Mouse (Mus musculus): ENCODE data around the gene Edem2. TPM values are rescaled to one million over a fixed set of nuclear protein-coding genes. Genes with fewer than 3 reads are reported as not detected.
"Not testable (repeated sequence)": the region's sequence is repeated elsewhere in the genome, so short reads cannot be mapped to it uniquely, and the experiment has no call there.

Edem2 gene
- polyA plus RNA-seq, 1 experiment from 2014 or later, result 35.1 TPM

GRCm38 (mm10) chr2:155756855-155757566 lies 27.7 kb upstream of the Edem2 start:
- Histone ChIP-seq H3K9ac (no peak overlapping the region), H3K9me3 (replicated peaks) (no peaks in the 10 kb centered on the region), H3K4me2 (no peak overlapping the region), H3K36me3 (ENCODE audit: poor library complexity, severe bottlenecking) (no peaks in the 10 kb centered on the region), H3K27me3 (no peaks in the 10 kb centered on the region), H3K4me3 (no peak overlapping the region), H3K4me1 (no peaks in the 10 kb centered on the region), H3K27ac (no peak overlapping the region)
- ATAC-seq, result no peak
- 66% methylated on average over 14 of the region's 14 CpGs for WGBS

- H3K9me3 ChIP-seq (replicated peaks), result no peaks in the 10 kb centered on the region
- WGBS, result 4% methylated on average over 1 of the region's 1 CpGs
- H3K27ac ChIP-seq, result no peak overlapping the region
- H3K4me2 ChIP-seq, result no peak overlapping the region
- no peak overlapping the region for H3K9ac ChIP-seq
- no peak for ATAC-seq
- peaks cover 6% of the 10 kb centered on the region for H3K4me1 ChIP-seq
- H3K27me3 ChIP-seq, result peaks cover 9% of the 10 kb centered on the region; the same call in 1 of the 2 replicates
- no peaks in the 10 kb centered on the region for H3K36me3 ChIP-seq (ENCODE audit: poor library complexity, severe bottlenecking)
- H3K4me3 ChIP-seq, result no peak overlapping the region
Observed at GRCm38 (mm10) chr2:155755746-155756145, 26.5 kb upstream of the Edem2 start.

DNA sequence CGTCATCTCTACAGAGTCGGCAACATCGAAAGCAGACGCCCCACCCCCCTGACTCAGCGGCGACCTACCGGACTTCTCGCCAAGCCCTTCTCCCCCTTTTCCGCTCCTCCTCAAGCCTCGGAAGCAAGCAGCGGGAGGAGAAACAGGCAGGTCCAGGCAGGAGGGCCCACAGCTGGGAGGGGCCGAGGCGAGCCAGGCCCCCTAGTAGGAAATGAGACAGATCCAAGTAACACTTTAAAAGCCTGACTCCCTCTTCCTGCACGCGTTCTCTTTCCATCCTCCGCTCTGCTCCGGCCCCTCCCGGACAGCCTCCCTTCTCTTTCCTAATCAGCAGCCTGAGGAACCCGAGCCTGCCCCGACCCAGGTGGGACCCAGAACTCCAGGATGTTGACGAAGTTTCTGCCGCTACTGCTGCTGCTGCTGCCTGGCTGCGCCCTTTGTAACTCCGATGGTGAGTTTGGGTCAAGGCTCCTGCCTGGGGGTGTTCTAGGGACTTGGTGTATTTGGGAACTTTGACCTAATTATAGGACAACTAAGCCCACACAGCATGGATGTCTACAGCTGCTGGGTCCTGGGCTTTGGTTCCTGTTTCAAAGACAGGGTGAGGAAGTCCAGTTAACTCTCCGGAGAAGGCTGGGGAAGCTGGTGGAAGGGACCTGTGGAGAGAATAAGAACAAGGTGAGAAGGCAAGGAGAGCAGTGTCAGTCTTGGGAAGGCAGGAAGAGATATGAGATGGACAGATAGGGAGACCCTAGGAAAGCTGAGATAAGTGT lies 21.9 kb upstream of the Edem2 start, which contains the start of gene Procr:
Gene Procr (plus strand): TSS at position 104 of the 773 bp plus-strand sequence.
- Histone ChIP-seq H3K36me3 (ENCODE audit: poor library complexity, severe bottlenecking) (no peaks in the 10 kb centered on the region), H3K4me3 (peak within 1 kb of the TSS; percentile 25), H3K9me3 (replicated peaks) (no peaks in the 10 kb centered on the region), H3K4me1 (peaks cover 6% of the 10 kb centered on the region), H3K4me2 (peak within 1 kb of the TSS; percentile 58), H3K27ac (no peak within 1 kb of the TSS), H3K9ac (peak within 1 kb of the TSS; percentile 51), H3K27me3 (peaks cover 9% of the 10 kb centered on the region; the same call in 1 of the 2 replicates)
- WGBS, result 3% methylated on average over 25 of the region's 25 CpGs
- ATAC-seq, result no peak

DNA sequence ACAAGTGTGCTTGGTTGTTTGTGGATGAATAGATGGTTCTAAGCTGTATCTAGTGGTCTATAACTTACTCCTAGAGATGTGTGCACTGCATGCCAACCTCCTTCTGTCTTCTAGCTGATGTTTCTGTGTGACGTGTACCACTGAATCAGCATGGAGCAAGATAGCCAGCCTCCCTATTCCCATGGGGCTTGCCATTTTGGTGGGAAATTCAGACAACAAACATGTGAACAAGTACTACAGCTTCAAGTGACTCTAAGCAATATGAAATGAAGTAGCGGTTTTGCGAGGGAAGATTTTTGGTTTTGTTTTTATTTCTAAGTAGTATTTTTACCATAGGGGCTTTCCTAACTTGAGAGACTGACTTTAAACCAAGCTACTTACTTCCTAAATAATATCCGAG lies 20.1 kb upstream of the Edem2 start:
- ATAC-seq, result no peak
- no peaks in the 10 kb centered on the region for H3K9me3 ChIP-seq (replicated peaks)
- no peak overlapping the region for H3K9ac ChIP-seq
- H3K4me2 ChIP-seq, result no peak overlapping the region
- 89% methylated on average over 4 of the region's 4 CpGs for WGBS
- H3K27me3 ChIP-seq, result peaks cover 9% of the 10 kb centered on the region; the same call in 1 of the 2 replicates
- H3K27ac ChIP-seq, result no peak overlapping the region
- H3K36me3 ChIP-seq (ENCODE audit: poor library complexity, severe bottlenecking), result no peaks in the 10 kb centered on the region
- H3K4me1 ChIP-seq, result peaks cover 6% of the 10 kb centered on the region
- H3K4me3 ChIP-seq, result no peak overlapping the region

DNA sequence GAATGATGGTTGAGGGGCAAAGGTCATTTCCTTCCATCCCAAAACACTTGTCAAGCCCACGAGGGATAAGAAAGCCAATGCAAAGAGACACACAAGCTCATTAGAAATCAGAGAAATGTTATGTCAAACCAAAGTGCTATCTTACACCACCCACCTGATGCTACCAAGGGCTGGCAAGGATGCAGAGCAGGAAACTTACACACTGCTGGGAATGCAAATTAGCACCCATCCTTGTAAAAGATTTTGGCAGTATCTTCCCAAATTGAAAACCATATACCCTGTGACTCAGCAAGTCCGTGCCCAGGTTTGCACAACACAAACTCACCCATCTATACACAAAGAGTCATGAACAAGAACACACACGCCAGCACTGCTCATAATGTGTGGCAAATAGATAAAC lies 16.2 kb upstream of the Edem2 start:
- 70% methylated on average over 3 of the region's 3 CpGs for WGBS
- ATAC-seq, result no peak

DNA sequence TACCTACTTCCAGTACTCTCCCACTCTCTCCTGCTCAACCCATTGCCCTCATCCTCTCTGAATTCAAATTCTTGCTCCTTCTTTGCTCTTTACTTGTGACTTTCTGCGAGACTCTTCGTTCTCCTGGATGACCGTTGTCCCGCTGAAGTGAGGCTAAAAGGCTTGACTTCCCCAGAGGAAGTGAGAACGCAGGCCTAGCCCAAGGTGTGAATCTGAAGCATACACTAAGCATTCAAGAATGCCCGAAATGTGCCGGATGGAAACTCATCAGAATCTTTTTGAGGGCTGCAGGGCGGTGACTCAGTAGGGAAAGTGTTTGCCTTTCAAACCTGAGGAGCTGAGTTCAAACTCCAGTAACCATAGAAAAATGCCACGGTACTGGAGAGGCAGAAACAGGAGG lies 14.1 kb upstream of the Edem2 start:
- Histone ChIP-seq H3K4me2 (no peak overlapping the region), H3K9ac (no peak overlapping the region), H3K27ac (no peak overlapping the region), H3K9me3 (replicated peaks) (no peaks in the 10 kb centered on the region), H3K4me1 (no peaks in the 10 kb centered on the region), H3K27me3 (no peaks in the 10 kb centered on the region), H3K36me3 (ENCODE audit: poor library complexity, severe bottlenecking) (no peaks in the 10 kb centered on the region), H3K4me3 (no peak overlapping the region)
- no peak for ATAC-seq
- WGBS, result 91% methylated on average over 9 of the region's 9 CpGs

More for the DNA sequence above, 16.2 kb upstream of the Edem2 start:
- Histone ChIP-seq H3K9ac (no peak overlapping the region), H3K4me3 (no peak overlapping the region), H3K27me3 (no peaks in the 10 kb centered on the region), H3K4me1 (no peaks in the 10 kb centered on the region), H3K27ac (no peak overlapping the region), H3K9me3 (replicated peaks) (no peaks in the 10 kb centered on the region), H3K36me3 (ENCODE audit: poor library complexity, severe bottlenecking) (no peaks in the 10 kb centered on the region), H3K4me2 (no peak overlapping the region)

- no peak for ATAC-seq
- Histone ChIP-seq H3K9ac (no peak overlapping the region), H3K36me3 (ENCODE audit: poor library complexity, severe bottlenecking) (no peaks in the 10 kb centered on the region), H3K4me2 (no peak overlapping the region), H3K9me3 (replicated peaks) (no peaks in the 10 kb centered on the region), H3K27ac (no peak overlapping the region), H3K27me3 (no peaks in the 10 kb centered on the region), H3K4me1 (no peaks in the 10 kb centered on the region), H3K4me3 (no peak overlapping the region)
- 83% methylated on average over 12 of the region's 12 CpGs for WGBS
Observed at GRCm38 (mm10) chr2:155742931-155743337, 13.7 kb upstream of the Edem2 start.

GRCm38 (mm10) chr2:155742211-155742610 lies 12.9 kb upstream of the Edem2 start:
- no peak overlapping the region for H3K27ac ChIP-seq
- H3K4me3 ChIP-seq, result no peak overlapping the region
- H3K4me2 ChIP-seq, result no peak overlapping the region
- no peaks in the 10 kb centered on the region for H3K4me1 ChIP-seq
- H3K27me3 ChIP-seq, result no peaks in the 10 kb centered on the region
- H3K36me3 ChIP-seq (ENCODE audit: poor library complexity, severe bottlenecking), result no peaks in the 10 kb centered on the region
- WGBS, result 86% methylated on average over 11 of the region's 11 CpGs
- no peak for ATAC-seq
- no peaks in the 10 kb centered on the region for H3K9me3 ChIP-seq (replicated peaks)
- H3K9ac ChIP-seq, result no peak overlapping the region

DNA sequence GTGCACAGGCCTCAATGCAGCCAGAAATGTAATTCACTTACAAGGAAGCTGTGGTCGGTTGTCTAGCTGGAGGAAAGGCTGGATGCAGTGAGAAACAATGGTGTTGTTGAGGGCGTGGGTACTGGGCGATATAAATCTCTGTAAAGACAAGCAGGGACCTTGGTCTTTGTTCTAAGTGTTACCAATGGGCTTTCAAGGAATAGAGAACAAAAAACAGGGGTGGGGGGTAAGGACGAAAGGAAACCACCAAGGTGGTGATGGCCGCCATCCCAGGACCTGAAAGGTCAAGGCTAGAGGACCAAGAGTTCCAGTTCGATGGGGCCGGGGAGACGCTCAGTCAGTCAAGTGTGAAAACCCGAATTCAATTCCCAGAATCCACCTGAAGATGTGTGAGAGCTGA lies 8.5 kb upstream of the Edem2 start:
- Histone ChIP-seq H3K36me3 (ENCODE audit: poor library complexity, severe bottlenecking) (no peaks in the 10 kb centered on the region), H3K9me3 (replicated peaks) (no peaks in the 10 kb centered on the region), H3K4me3 (no peak overlapping the region), H3K27ac (no peak overlapping the region), H3K4me2 (no peak overlapping the region), H3K9ac (no peak overlapping the region), H3K27me3 (no peaks in the 10 kb centered on the region), H3K4me1 (no peaks in the 10 kb centered on the region)
- no peak for ATAC-seq
- WGBS, result 71% methylated on average over 9 of the region's 9 CpGs

- H3K27me3 ChIP-seq, result no peaks in the 10 kb centered on the region
- H3K36me3 ChIP-seq (ENCODE audit: poor library complexity, severe bottlenecking), result no peaks in the 10 kb centered on the region
- H3K9ac ChIP-seq, result no peak overlapping the region
- H3K27ac ChIP-seq, result no peak overlapping the region
- no peaks in the 10 kb centered on the region for H3K4me1 ChIP-seq
- no peak overlapping the region for H3K4me2 ChIP-seq
- H3K9me3 ChIP-seq (replicated peaks), result no peaks in the 10 kb centered on the region
- no peak overlapping the region for H3K4me3 ChIP-seq
- WGBS, result 85% methylated on average over 6 of the region's 6 CpGs
- no peak for ATAC-seq
Observed at GRCm38 (mm10) chr2:155736936-155737335, 7.7 kb upstream of the Edem2 start.

DNA sequence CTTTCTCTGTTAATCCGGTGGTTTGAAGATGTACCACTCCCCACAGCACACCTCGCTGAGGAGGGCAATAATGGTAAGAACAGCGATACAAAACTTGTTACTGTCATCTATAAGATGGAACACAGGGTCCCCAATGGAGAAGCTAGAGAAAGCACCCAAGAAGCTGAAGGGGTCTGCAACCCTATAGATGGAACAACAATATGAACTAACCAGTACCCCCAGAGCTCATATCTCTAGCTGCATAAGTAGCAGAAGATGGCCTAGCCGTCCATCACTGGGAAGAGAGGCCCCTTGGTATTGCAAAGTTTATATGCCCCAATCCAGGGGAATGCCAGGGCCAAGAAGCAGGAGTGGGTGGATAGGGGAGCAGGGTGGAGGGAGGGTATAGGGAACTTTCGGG lies 6.5 kb upstream of the Edem2 start, which contains the start of gene Gm17581:
Gene Gm17581 (minus strand): TSS at position 101 of the 400 bp plus-strand sequence.
- not testable (repeated sequence) for H3K36me3 ChIP-seq (ENCODE audit: poor library complexity, severe bottlenecking); H3K9me3 ChIP-seq (replicated peaks); H3K4me1 ChIP-seq; H3K27ac ChIP-seq; H3K27me3 ChIP-seq; H3K4me2 ChIP-seq; ATAC-seq; H3K4me3 ChIP-seq; H3K9ac ChIP-seq
- WGBS, result 85% methylated on average over 5 of the region's 5 CpGs

- H3K36me3 ChIP-seq (ENCODE audit: poor library complexity, severe bottlenecking), result no peaks in the 10 kb centered on the region
- WGBS, result 88% methylated on average over 5 of the region's 5 CpGs
- no peak overlapping the region for H3K4me2 ChIP-seq
- no peaks in the 10 kb centered on the region for H3K9me3 ChIP-seq (replicated peaks)
- H3K4me1 ChIP-seq, result no peaks in the 10 kb centered on the region
- H3K9ac ChIP-seq, result no peak overlapping the region
- ATAC-seq, result no peak
- no peak overlapping the region for H3K4me3 ChIP-seq
- no peak overlapping the region for H3K27ac ChIP-seq
- no peaks in the 10 kb centered on the region for H3K27me3 ChIP-seq
Observed at GRCm38 (mm10) chr2:155735080-155735479, 5.8 kb upstream of the Edem2 start.

Measured in forebrain, embryonic 13.5 days (tissue).